Mouse (Mus musculus): Measurements from ENCODE around the gene Cilp. TPM values are rescaled to one million over a fixed set of nuclear protein-coding genes. Genes with fewer than 3 reads are reported as not detected.
"Not testable (repeated sequence)": the region's sequence is repeated elsewhere in the genome, so short reads cannot be mapped to it uniquely, and the experiment has no call there.

Cilp gene
- not detected for polyA plus RNA-seq (2017; shearing (Covaris generic))

GRCm38 (mm10) chr9:65264959-65265358, at the start of gene Cilp:
Cilp (plus strand) TSS chr9:65265180.
- no peak for ATAC-seq

GRCm38 (mm10) chr9:65215494-65216126, 49.4 kb upstream of the Cilp start:
- ATAC-seq, result no peak

- ATAC-seq, result peak; percentile 74
Observed at GRCm38 (mm10) chr9:65216972-65217371, 48.0 kb upstream of the Cilp start.

- ATAC-seq, result no peak
Observed at GRCm38 (mm10) chr9:65217661-65218060, 47.3 kb upstream of the Cilp start.

GRCm38 (mm10) chr9:65218916-65219315, 46.1 kb upstream of the Cilp start:
- no peak for ATAC-seq

GRCm38 (mm10) chr9:65220398-65220797, 44.6 kb upstream of the Cilp start:
- ATAC-seq, result not testable (repeated sequence)

GRCm38 (mm10) chr9:65223927-65224326, 41.1 kb upstream of the Cilp start:
- no peak for ATAC-seq

- no peak for ATAC-seq
Observed at GRCm38 (mm10) chr9:65225795-65226194, 39.2 kb upstream of the Cilp start.

- ATAC-seq, result no peak
Observed at GRCm38 (mm10) chr9:65230250-65230649, 34.7 kb upstream of the Cilp start.

- ATAC-seq, result no peak
Observed at GRCm38 (mm10) chr9:65231284-65231683, 33.7 kb upstream of the Cilp start.

GRCm38 (mm10) chr9:65233243-65233985, 31.6 kb upstream of the Cilp start:
- ATAC-seq, result no peak

GRCm38 (mm10) chr9:65234734-65235133, 30.2 kb upstream of the Cilp start:
- ATAC-seq, result no peak

- no peak for ATAC-seq
Observed at GRCm38 (mm10) chr9:65235601-65236000, 29.4 kb upstream of the Cilp start.

GRCm38 (mm10) chr9:65237616-65238015, 27.4 kb upstream of the Cilp start:
- no peak for ATAC-seq

- ATAC-seq, result no peak
Observed at GRCm38 (mm10) chr9:65238191-65238760, 26.7 kb upstream of the Cilp start.

- no peak for ATAC-seq
Observed at GRCm38 (mm10) chr9:65239176-65239575, 25.8 kb upstream of the Cilp start.

- no peak for ATAC-seq
Observed at GRCm38 (mm10) chr9:65239731-65240130, 25.2 kb upstream of the Cilp start.

GRCm38 (mm10) chr9:65240587-65240986, 24.4 kb upstream of the Cilp start:
- ATAC-seq, result no peak

GRCm38 (mm10) chr9:65241973-65242372, 23.0 kb upstream of the Cilp start:
- no peak for ATAC-seq

GRCm38 (mm10) chr9:65243249-65243648, 21.7 kb upstream of the Cilp start:
- ATAC-seq, result no peak

- ATAC-seq, result no peak
Observed at GRCm38 (mm10) chr9:65244036-65244806, 20.8 kb upstream of the Cilp start.

GRCm38 (mm10) chr9:65247502-65248376, 17.2 kb upstream of the Cilp start:
- ATAC-seq, result no peak

All from CD4-positive, CD25-positive, alpha-beta regulatory T cell, adult 4 months (primary cell).